Mouse (Mus musculus) hindbrain, embryonic 16.5 days (tissue): ENCODE measurements around the gene Git2. TPM values are rescaled to one million over a fixed set of nuclear protein-coding genes. Genes with fewer than 3 reads are reported as not detected.

Experiments
- microRNA-seq: library from miRNA; unstranded; fragments of <30 nt; microRNA quantifications from one replicate; pipeline ENCODE4, GENCODE M21; 2017
- polyA plus RNA-seq: library from polyadenylated mRNA; unstranded; fragments of >200 nt; fragmentation: Nextera tagmentation; extraction: Ambion mirVana; gene quantifications from 2 replicates; pipeline ENCODE4 v1.2.1, GENCODE M21; 2015

Git2 gene
- polyA plus RNA-seq, 1 experiment from 2014 or later: 40.6 TPM

Small RNAs within 50 kb of the gene (microRNA-seq; reads per million reads assigned to microRNA genes)
- not detected for gene Mir7028

Other genes with a start within 250 kb of the Git2 start
- 4.7 and 4.9 TPM in 2 replicates for gene Fam222a, start 207.5 kb downstream of the Git2 start, polyA plus RNA-seq
- gene Trpv4, start 117.1 kb downstream of the Git2 start, polyA plus RNA-seq: 2.3 and 3.0 TPM in 2 replicates
- 49.9 and 53.4 TPM in 2 replicates for gene Gltp, start 84.5 kb downstream of the Git2 start, polyA plus RNA-seq
- gene Tchp, start 67.8 kb downstream of the Git2 start, polyA plus RNA-seq: 15.6 and 16.9 TPM in 2 replicates
- 11.9 and 27.7 TPM in 2 replicates for gene Ankrd13a, start 840 bp downstream of the Git2 start, polyA plus RNA-seq
- gene 1500011B03Rik, start 48.0 kb upstream of the Git2 start, polyA plus RNA-seq: 285 and 306 TPM in 2 replicates
- not detected in 2 replicates for gene 4930519G04Rik, start 78.1 kb upstream of the Git2 start, polyA plus RNA-seq
- gene Gm9936, start 83.2 kb upstream of the Git2 start, polyA plus RNA-seq: 3.2 and 3.6 TPM in 2 replicates
- gene Oasl2, start 121.4 kb upstream of the Git2 start, polyA plus RNA-seq: 4.9 and 5.3 TPM in 2 replicates
- gene Oasl1, start 147.7 kb upstream of the Git2 start, polyA plus RNA-seq: 0.26 and 0.31 TPM in 2 replicates
- 125 and 142 TPM in 2 replicates for gene 2210016L21Rik, start 166.6 kb upstream of the Git2 start, polyA plus RNA-seq
- not detected in 2 replicates for gene Hnf1a, start 195.6 kb upstream of the Git2 start, polyA plus RNA-seq
- 17.3 and 19.1 TPM in 2 replicates for gene Sppl3, start 235.6 kb upstream of the Git2 start, polyA plus RNA-seq